Mouse (Mus musculus): ENCODE results near the gene Fam172a. TPM values are rescaled to one million over a fixed set of nuclear protein-coding genes. Genes with fewer than 3 reads are reported as not detected.

The Fam172a gene
- polyA plus RNA-seq, 1 experiment: 10.2 TPM

DNA sequence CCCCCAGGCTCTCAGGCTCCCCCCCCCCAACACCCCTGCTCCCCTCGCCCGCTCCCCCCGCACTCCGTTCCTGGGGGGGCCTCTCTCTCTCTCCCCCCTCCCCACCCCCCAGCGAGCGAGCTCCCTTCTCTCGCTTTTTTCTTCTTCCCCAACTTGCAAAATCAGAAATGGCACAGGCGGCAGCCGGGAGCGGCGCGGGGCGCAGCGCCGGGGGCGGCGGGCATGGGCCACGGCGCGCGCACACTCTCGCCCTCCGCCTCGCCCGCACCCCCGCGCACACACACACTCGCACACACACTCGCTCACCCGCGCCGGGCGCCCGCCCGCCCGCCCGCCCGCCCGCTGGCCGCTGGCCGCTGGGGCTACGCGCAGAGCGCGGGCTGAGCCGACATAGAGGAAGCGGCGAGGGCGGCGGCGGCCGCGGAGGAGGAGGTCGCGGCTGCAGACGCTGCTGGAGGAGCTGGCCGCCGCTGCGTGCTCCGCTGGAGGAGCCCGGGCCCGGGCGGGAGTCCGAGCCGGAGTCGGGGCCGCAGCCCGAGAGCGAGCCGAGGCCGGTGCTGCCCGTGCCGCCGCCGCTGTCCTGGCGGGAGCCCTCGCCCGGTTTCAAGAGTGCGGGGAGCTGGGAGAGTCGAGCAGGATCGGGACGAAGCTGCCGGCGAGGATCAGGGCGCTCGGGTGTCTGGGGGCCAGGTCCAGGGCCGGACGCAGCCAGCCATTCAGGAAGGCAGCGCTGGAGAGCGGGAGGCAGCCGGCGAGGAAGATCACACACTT, 497.2 kb downstream of the Fam172a start:
- peak; percentile 46 for DNase-seq
- TF ChIP-seq POLR2A (IDR thresholded peaks at IDR 0.05; ENCODE audit: borderline replicate concordance, extremely low read depth, low read depth, low read length) (no peak), CTCF (IDR thresholded peaks at IDR 0.05; ENCODE audit: insufficient read depth, low read length) (no peak)
- Histone ChIP-seq H3K4me3 (replicated peaks; ENCODE audit: extremely low read depth, low read depth, low read length) (peak overlapping the region; percentile 67), H3K4me1 (ENCODE audit: control insufficient read depth, insufficient read depth, low read length) (no peaks in the 10 kb centered on the region)
- WGBS: under 1% methylated on average over 75 of the region's 92 CpGs

GRCm38 (mm10) chr13:78199642-78200160, 497.9 kb downstream of the Fam172a start, which contains the start of gene Nr2f1:
TSS of gene Nr2f1 (minus strand) at chr13:78199757.
- Histone ChIP-seq H3K4me1 (ENCODE audit: control insufficient read depth, insufficient read depth, low read length) (no peaks in the 10 kb centered on the region), H3K4me3 (replicated peaks; ENCODE audit: extremely low read depth, low read depth, low read length) (peak within 1 kb of the TSS; percentile 67)
- TF ChIP-seq CTCF (IDR thresholded peaks at IDR 0.05; ENCODE audit: insufficient read depth, low read length) (no peak), POLR2A (IDR thresholded peaks at IDR 0.05; ENCODE audit: borderline replicate concordance, extremely low read depth, low read depth, low read length) (no peak)
- WGBS: under 1% methylated on average over 14 of the region's 14 CpGs
- DNase-seq: no peak

- WGBS: 2% methylated on average over 9 of the region's 9 CpGs
- Histone ChIP-seq H3K4me1 (ENCODE audit: control insufficient read depth, insufficient read depth, low read length) (no peaks in the 10 kb centered on the region), H3K4me3 (replicated peaks; ENCODE audit: extremely low read depth, low read depth, low read length) (peak overlapping the region; percentile 46)
- no peak for DNase-seq
- TF ChIP-seq CTCF (IDR thresholded peaks at IDR 0.05; ENCODE audit: insufficient read depth, low read length) (no peak), POLR2A (IDR thresholded peaks at IDR 0.05; ENCODE audit: borderline replicate concordance, extremely low read depth, low read depth, low read length) (no peak)
These were observed 498.6 kb downstream of the Fam172a start for GRCm38 (mm10) chr13:78200407-78200806.

GRCm38 (mm10) chr13:78200991-78201870, 499.4 kb downstream of the Fam172a start:
- no peak for TF ChIP-seq POLR2A (IDR thresholded peaks at IDR 0.05; ENCODE audit: borderline replicate concordance, extremely low read depth, low read depth, low read length)
- TF ChIP-seq CTCF (IDR thresholded peaks at IDR 0.05; ENCODE audit: insufficient read depth, low read length): peak; percentile 69
- 3% methylated on average over 30 of the region's 30 CpGs for WGBS
- peak; percentile 70 for DNase-seq
- no peaks in the 10 kb centered on the region for H3K4me1 ChIP-seq (ENCODE audit: control insufficient read depth, insufficient read depth, low read length)
- H3K4me3 ChIP-seq (replicated peaks; ENCODE audit: extremely low read depth, low read depth, low read length): peak overlapping the region; percentile 49

DNA sequence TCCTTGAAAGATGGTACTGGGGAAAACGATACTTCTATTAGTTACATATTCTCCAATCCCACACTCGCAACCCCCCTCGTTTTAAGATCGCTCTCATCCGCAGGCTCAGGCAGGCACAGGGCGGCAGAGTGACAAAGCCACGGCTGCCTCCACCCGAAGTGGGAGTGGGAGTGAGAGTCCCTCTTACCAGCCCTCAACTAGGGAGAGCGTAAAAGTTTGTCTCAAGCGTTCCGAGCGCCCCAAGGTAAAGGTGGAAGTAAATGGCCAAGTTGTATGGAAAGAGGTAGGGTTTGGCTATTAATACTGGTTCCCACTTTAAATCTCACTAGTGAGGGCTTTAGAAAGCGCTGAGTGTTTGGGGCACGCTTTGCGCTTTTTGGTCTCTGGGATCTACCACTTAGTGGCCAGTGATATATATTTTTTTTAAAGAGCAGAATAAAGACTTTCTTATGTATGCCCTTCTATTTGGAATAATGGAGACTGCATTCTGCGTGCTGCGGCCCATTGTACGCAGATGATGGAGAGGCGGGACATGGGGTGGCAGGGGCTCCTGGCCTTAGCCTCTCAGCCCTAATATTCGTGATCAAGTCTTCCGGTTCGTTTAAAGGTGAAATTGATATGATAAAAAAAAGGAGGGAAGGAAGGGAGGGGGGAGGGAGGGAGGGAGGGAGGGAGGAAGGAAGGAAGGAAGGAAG, 500.2 kb downstream of the Fam172a start:
- 4% methylated on average over 22 of the region's 22 CpGs for WGBS
- H3K4me3 ChIP-seq (replicated peaks; ENCODE audit: extremely low read depth, low read depth, low read length): peak overlapping the region; percentile 35
- no peak for TF ChIP-seq POLR2A (IDR thresholded peaks at IDR 0.05; ENCODE audit: borderline replicate concordance, extremely low read depth, low read depth, low read length)
- no peak for TF ChIP-seq CTCF (IDR thresholded peaks at IDR 0.05; ENCODE audit: insufficient read depth, low read length)
- DNase-seq: no peak
- no peaks in the 10 kb centered on the region for H3K4me1 ChIP-seq (ENCODE audit: control insufficient read depth, insufficient read depth, low read length)

DNA sequence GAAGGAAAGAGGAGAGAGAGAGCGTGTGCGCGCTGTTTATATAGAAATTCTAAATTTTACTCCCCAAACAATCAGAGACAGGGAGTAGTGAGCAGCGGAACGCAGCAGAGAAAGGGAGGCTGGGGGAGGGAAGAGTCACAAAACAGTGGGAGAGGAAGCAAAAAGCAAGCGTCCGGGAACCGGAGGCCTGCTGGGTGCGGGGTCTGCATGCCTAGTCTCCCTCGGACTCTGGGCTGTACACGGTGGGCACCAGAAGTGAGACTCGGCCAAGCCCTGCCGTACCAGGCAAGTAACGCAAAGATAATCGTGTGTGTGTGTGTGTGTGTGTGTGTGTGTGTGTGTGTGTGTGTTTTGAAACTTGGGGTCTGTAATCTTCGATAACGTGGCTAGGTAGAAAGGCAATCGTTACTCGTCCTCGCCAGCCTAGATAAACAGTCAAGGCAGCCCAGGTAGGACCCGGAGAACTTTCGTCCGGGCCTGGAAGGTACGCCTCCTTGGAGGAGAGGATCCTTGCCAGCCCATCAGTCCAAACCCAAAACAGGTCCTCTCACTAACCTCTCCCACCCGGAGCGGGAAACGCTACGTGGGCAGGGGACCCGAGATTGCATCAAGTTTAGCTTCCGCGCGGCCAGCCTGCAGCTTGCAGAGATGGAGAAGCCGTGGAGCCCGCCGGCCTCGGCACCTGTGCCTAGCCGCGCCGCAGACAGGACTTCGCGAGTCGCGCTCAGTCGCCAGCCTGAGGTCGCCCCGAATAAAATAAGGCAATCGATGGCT, 500.9 kb downstream of the Fam172a start:
- WGBS: 3% methylated on average over 47 of the region's 47 CpGs

DNA sequence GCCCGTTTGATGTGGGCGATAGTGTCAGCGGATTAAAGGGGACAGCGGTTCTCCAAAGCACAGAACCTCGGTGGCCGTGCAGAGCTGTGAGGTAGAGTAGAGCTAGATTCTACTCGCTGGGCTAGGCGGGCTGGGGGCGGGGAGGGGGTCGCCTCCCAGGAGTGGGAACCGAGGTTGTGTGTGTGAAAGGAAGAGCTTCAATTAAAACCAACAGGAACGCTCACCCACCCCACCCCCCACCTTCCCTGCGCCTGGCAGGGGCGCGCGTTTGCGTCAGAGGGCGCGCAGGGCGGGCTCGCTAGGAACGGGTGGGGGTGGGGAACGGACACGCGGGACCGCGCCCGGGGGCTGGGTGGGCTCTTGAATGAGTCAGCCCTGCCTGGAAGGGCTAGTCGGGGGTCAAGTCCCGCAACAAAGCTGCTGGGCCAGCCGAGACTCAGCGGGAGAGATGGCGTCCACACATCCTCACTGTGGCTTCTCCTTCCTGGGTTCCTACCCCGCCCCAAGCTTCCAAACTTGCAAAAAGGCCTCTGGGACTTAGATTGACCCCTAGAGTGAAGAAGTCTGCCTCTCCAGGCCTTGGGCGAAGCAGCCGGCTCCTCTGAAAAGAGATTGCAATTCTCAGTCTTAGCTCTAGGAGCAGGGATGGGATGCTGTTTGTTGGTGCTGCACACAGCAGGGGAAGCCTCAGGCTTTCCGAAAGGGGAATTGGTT, 501.7 kb downstream of the Fam172a start:
- Histone ChIP-seq H3K4me3 (replicated peaks; ENCODE audit: extremely low read depth, low read depth, low read length) (peak overlapping the region; percentile 71), H3K4me1 (ENCODE audit: control insufficient read depth, insufficient read depth, low read length) (no peaks in the 10 kb centered on the region)
- no peak for DNase-seq
- 0 out of 2 replicates have a peak, but pooled peaks have one; percentile 30 for TF ChIP-seq CTCF (IDR thresholded peaks at IDR 0.05; ENCODE audit: insufficient read depth, low read length)
- TF ChIP-seq POLR2A (IDR thresholded peaks at IDR 0.05; ENCODE audit: borderline replicate concordance, extremely low read depth, low read depth, low read length): no peak
- 2% methylated on average over 37 of the region's 37 CpGs for WGBS

More for the DNA sequence above, 500.9 kb downstream of the Fam172a start:
- no peak for TF ChIP-seq CTCF (IDR thresholded peaks at IDR 0.05; ENCODE audit: insufficient read depth, low read length)
- no peak for TF ChIP-seq POLR2A (IDR thresholded peaks at IDR 0.05; ENCODE audit: borderline replicate concordance, extremely low read depth, low read depth, low read length)
- no peak for DNase-seq
- H3K4me1 ChIP-seq (ENCODE audit: control insufficient read depth, insufficient read depth, low read length): no peaks in the 10 kb centered on the region
- H3K4me3 ChIP-seq (replicated peaks; ENCODE audit: extremely low read depth, low read depth, low read length): peak overlapping the region; percentile 71

- H3K4me3 ChIP-seq (replicated peaks; ENCODE audit: extremely low read depth, low read depth, low read length): no peak overlapping the region
- DNase-seq: no peak
- H3K4me1 ChIP-seq (ENCODE audit: control insufficient read depth, insufficient read depth, low read length): peaks cover 2% of the 10 kb centered on the region; the same call in 1 of the 2 replicates
- TF ChIP-seq CTCF (IDR thresholded peaks at IDR 0.05; ENCODE audit: insufficient read depth, low read length) (no peak), POLR2A (IDR thresholded peaks at IDR 0.05; ENCODE audit: borderline replicate concordance, extremely low read depth, low read depth, low read length) (no peak)
These were observed 503.6 kb downstream of the Fam172a start for GRCm38 (mm10) chr13:78205426-78205825.

Measured in lung, adult 2 months (tissue).